Mouse (Mus musculus) ES-E14 (cell line): ENCODE measurements around the gene Ctns. TPM values are rescaled to one million over a fixed set of nuclear protein-coding genes. Genes with fewer than 3 reads are reported as not detected.

Experiments used
- DNase-seq: peaks from one replicate; pipeline ENCODE4 v3.0.0-alpha.2; 2013; ENCODE audit warnings: low read depth, low spot score
- H3K27ac ChIP-seq: 2 replicates; pipeline ENCODE4 v1.5.1; 2012; ENCODE audit warnings: low read depth, mild to moderate bottlenecking, low read length, moderate library complexity, mixed read lengths; ENCODE audit not compliant: poor library complexity, insufficient read depth, severe bottlenecking
- H3K36me3 ChIP-seq: 2 replicates; pipeline ENCODE4 v1.6.1; 2012; ENCODE audit warnings: mild to moderate bottlenecking, low read length, moderate library complexity, mixed read lengths; ENCODE audit not compliant: control insufficient read depth, poor library complexity, insufficient read depth, severe bottlenecking
- H3K4me1 ChIP-seq, 2 experiments: fragments of 150-350 bp in 1 of 2; sonication (generic) in 1 of 2; 2 replicates each; pipeline ENCODE4 v1.6.1; 2012; ENCODE audit warnings: low read length in 2 of 2, mild to moderate bottlenecking in 1 of 2, mixed read lengths in 1 of 2; ENCODE audit not compliant: control insufficient read depth in 2 of 2, insufficient read depth in 2 of 2, poor library complexity in 1 of 2
- H3K4me3 ChIP-seq, 2 experiments: fragments of 150-350 bp in 1 of 2; sonication (generic) in 1 of 2; 2 replicates each; pipeline ENCODE4 v1.5.1; 2012; ENCODE audit warnings: low read length in 2 of 2, low read depth in 1 of 2, mild to moderate bottlenecking in 1 of 2, mixed read lengths in 1 of 2; ENCODE audit not compliant: insufficient read depth in 1 of 2, poor library complexity in 1 of 2, severe bottlenecking in 1 of 2
- H3K9ac ChIP-seq: 2 replicates; pipeline ENCODE4 v1.6.1; 2012; ENCODE audit warnings: low read depth, mild to moderate bottlenecking, low read length, mixed read lengths; ENCODE audit not compliant: poor library complexity, insufficient read depth, severe bottlenecking
- H3K9me3 ChIP-seq: fragments of 150-350 bp; sonication (generic); 2 replicates; pipeline ENCODE4 v1.6.1; 2012; ENCODE audit warnings: low read depth, mild to moderate bottlenecking, low read length; ENCODE audit not compliant: control insufficient read depth, insufficient read depth
- CHD2 ChIP-seq: IDR thresholded peaks from 2 replicates; pipeline ENCODE4 v1.6.1; 2014; ENCODE audit warnings: mild to moderate bottlenecking, low read depth, low read length, inconsistent platforms
- HCFC1 ChIP-seq: IDR thresholded peaks from 2 replicates; pipeline ENCODE4 v1.6.1; 2012; ENCODE audit warnings: low read length, inconsistent platforms, borderline replicate concordance; ENCODE audit not compliant: insufficient read depth
- MAFK ChIP-seq: IDR thresholded peaks from 2 replicates; pipeline ENCODE4 v1.6.1; 2014; ENCODE audit warnings: mild to moderate bottlenecking, low read depth, low read length, inconsistent platforms; ENCODE audit not compliant: insufficient read depth
- ZC3H11A ChIP-seq: IDR thresholded peaks from 2 replicates; pipeline ENCODE4 v1.6.1; 2012; ENCODE audit warnings: low read depth, mild to moderate bottlenecking, inconsistent platforms, low read length, borderline replicate concordance
- ZNF384 ChIP-seq: IDR thresholded peaks from 2 replicates; pipeline ENCODE4 v1.6.1; 2012; ENCODE audit warnings: low read depth, low read length, inconsistent platforms
- in situ Hi-C, 2 experiments: fragments of 600-800 bp; cut with MboI; formaldehyde crosslinking; loops; one replicate each; pipeline ENCODE4 v1.15.1; 2025; ENCODE audit warnings: low sequenced_read_pairs in 2 of 2, inconsistent platforms in 1 of 2; ENCODE audit not compliant: unreplicated experiment in 2 of 2
- total RNA-seq: library from RNA; depleted of rRNA; stranded (reverse); fragments of 300-350 nt; gene quantifications from 2 replicates; pipeline ENCODE4 v1.2.3, GENCODE M21; 2012

The Ctns gene
- total RNA-seq, 1 experiment = 15.8 TPM

GRCm38 (mm10) chr11:73169231-73169630 is 29.6 kb downstream of the Ctns start:
- Histone ChIP-seq H3K9ac (no peak overlapping the region), H3K4me1 (peaks cover 0 to 3% of the 10 kb centered on the region in 2 experiments; a peak in 3 of 4 replicates), H3K27ac (no peak overlapping the region), H3K4me3 (no peak overlapping the region), H3K36me3 (peaks cover 6% of the 10 kb centered on the region), H3K9me3 (no peaks in the 10 kb centered on the region)
- in situ Hi-C loops = no loop called here
- 0 out of 2 replicates have a peak, but pooled peaks have one; percentile 27 for TF ChIP-seq HCFC1
- no peak for TF ChIP-seq MAFK
- 0 out of 2 replicates have a peak, but pooled peaks have one; percentile 42 for TF ChIP-seq ZC3H11A
- DNase-seq = peak; percentile 78

- peak; percentile 73 for TF ChIP-seq MAFK
- no peak for TF ChIP-seq ZNF384
- no peak for TF ChIP-seq ZC3H11A
- no peak for TF ChIP-seq CHD2
- DNase-seq = no peak
- Histone ChIP-seq H3K4me1 (peaks cover 0 to 3% of the 10 kb centered on the region in 2 experiments; a peak in 3 of 4 replicates), H3K4me3 (peak overlapping the region in 1 of 2 experiments; percentile 54; a peak in 1 of 4 replicates), H3K27ac (no peak overlapping the region), H3K36me3 (peaks cover 6% of the 10 kb centered on the region; the same call in 1 of the 2 replicates), H3K9ac (no peak overlapping the region), H3K9me3 (no peaks in the 10 kb centered on the region)
- in situ Hi-C loops = no loop called here
Measured at GRCm38 (mm10) chr11:73168576-73168975, 30.3 kb downstream of the Ctns start.

GRCm38 (mm10) chr11:73168071-73168470 is 30.8 kb downstream of the Ctns start:
- DNase-seq = no peak
- no peak for TF ChIP-seq ZNF384
- no peak for TF ChIP-seq MAFK
- TF ChIP-seq CHD2 = no peak
- no peak for TF ChIP-seq ZC3H11A
- TF ChIP-seq HCFC1 = no peak
- H3K4me3 ChIP-seq = peak overlapping the region; percentile 37 to 54
- H3K27ac ChIP-seq = no peak overlapping the region
- peak overlapping the region; percentile 22; the same call in 1 of the 2 replicates for H3K9ac ChIP-seq
- H3K36me3 ChIP-seq = peaks cover 6% of the 10 kb centered on the region; the same call in 1 of the 2 replicates
- H3K9me3 ChIP-seq = no peaks in the 10 kb centered on the region
- peaks cover 0 to 3% of the 10 kb centered on the region in 2 experiments; a peak in 3 of 4 replicates for H3K4me1 ChIP-seq
- in situ Hi-C loops = no loop called here

GRCm38 (mm10) chr11:73162284-73162683 is 36.6 kb downstream of the Ctns start:
- H3K9ac ChIP-seq = no peak overlapping the region
- no peak overlapping the region for H3K4me3 ChIP-seq
- H3K27ac ChIP-seq = no peak overlapping the region
- H3K9me3 ChIP-seq = no peaks in the 10 kb centered on the region
- in situ Hi-C loops = no loop called here
- TF ChIP-seq ZNF384 (no peak), ZC3H11A (no peak)
- no peak for DNase-seq
- no peaks in the 10 kb centered on the region for H3K36me3 ChIP-seq
- H3K4me1 ChIP-seq = no peaks in the 10 kb centered on the region; a peak in 1 of 4 replicates

GRCm38 (mm10) chr11:73161616-73162015 is 37.2 kb downstream of the Ctns start:
- Histone ChIP-seq H3K9ac (no peak overlapping the region), H3K27ac (no peak overlapping the region), H3K36me3 (no peaks in the 10 kb centered on the region), H3K4me1 (no peaks in the 10 kb centered on the region), H3K4me3 (no peak overlapping the region), H3K9me3 (no peaks in the 10 kb centered on the region)
- TF ChIP-seq CHD2 (no peak), MAFK (no peak), ZC3H11A (no peak), ZNF384 (no peak), HCFC1 (no peak)
- in situ Hi-C loops = no loop called here
- DNase-seq = no peak
